Mouse (Mus musculus) urinary bladder, adult 2 months (tissue): ENCODE data around the gene Pex13. TPM values are rescaled to one million over a fixed set of nuclear protein-coding genes. Genes with fewer than 3 reads are reported as not detected.
A peak's percentile ranks its signal among the peaks of the same experiment; 100 is the strongest.

ENCODE experiments used
- DNase-seq: peaks from one replicate; pipeline ENCODE4 v3.0.0; 2022; ENCODE audit warnings: low spot score
- polyA plus RNA-seq: library from polyadenylated mRNA; depleted of rRNA; stranded (reverse); fragments of >200 nt; gene quantifications from 2 replicates; pipeline ENCODE4 v1.2.3, GENCODE M21; 2012; rRNA removed

Gene Pex13
- polyA plus RNA-seq, result 17.0 and 23.1 TPM in 2 replicates

DNA sequence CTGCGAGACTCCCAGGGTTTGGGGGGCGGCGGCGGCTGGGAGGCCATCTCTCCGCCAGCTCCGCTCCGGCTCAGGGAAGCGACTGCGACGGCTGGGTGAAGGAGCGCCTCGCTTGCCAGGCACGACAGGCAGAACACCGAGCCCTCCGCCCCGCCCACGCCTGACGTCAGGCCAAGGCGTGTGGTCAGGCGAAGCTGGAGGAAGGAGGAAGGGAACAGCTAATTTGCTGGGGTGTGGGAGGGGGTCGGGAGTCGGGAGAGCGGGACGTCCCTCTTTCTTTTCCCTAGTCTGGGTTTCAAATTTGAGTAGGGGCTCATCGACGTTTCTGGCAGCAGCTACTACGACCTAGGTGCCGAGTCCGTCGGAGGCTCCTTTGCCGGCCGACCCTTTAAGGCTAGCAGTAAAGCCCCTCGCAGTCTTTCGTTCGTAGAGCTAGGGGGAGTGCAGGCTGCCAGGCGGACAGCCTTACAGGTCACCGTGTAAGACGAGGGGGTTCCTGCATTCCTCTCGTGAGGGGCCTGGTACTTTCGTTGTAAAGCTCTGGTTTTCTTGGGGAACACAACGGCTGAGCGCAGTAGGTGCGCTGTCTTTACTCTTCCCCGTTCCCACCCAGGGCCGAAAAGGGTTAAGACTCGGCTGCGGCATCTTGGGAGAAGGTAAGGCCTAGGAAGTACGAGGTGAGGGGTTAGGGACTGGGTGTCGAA, at the start of gene Pex13:
Gene Pex13 (minus strand): TSS at position 162 of the 704 bp plus-strand sequence.
- DNase-seq, result peak; percentile 87

DNA sequence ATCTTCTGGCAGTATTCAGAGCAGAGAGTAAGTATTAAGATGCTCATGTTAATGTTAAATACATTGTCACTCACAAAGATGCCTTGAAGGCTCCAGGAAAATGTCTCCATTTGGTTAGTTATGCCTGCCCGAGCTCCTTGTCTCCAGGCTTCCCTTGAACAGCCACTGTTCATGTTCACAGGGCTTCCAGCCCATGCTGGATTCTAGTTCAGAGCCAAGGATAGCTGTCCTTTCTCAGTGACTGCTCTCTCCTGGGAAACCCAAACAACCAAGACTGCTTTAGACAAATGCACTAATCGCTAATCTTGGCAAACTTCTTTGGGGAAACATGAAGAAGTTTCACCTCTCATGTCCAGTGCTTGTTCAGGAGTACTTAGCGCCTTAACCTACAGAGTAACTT, 46.5 kb upstream of the Pex13 start:
- no peak for DNase-seq

DNA sequence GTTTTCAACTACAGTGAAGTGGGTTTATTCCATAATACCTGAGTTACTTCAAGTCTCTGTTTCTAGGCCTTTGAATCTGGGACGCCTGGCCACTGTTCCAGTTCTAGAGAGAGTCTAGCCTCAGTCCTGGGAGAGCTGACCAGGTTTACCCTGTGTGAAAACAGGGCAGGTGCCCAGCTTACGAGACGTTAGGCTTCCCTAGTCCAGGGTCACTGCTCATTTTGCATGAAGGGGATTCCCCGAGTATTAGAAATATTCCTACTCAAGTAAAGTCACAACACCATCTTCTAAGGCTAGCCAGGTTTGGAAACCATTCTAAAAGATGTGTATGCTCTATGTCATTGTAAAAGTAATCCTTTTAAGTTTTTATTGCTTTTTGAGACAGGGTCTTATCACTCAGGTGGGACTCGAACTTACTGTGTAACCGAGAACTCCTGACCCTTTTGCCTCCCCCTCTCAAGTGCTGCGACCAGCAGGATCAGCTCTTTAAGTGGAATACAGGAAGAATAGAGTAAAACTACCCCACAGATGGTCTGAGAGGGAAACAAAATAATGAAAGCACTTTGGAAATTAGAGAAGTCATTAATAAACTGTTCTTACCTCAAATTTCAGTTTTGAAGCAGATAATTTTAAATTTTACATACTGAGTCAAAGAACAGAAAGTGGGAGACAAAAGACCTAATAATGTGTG, 39.0 kb upstream of the Pex13 start:
- DNase-seq, result no peak

DNA sequence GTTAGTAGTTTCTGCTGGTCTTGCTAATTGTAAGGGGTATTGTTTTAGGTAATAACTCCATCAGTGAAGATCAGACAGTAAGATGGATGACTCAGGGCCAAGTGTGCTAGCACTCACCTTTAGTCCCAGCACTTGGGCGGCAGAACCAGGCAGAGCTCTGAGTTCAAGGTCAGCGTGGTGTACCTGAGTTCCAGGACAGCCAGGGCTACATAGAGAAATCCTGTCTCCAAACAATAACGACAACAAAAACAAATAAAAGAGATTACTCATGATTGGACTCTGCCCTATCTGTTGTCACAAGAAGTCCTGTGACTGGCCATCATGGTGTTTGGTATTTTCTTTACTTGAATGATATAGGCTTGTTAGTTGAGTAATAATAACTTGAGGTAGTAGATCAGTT, 36.1 kb upstream of the Pex13 start:
- no peak for DNase-seq

DNA sequence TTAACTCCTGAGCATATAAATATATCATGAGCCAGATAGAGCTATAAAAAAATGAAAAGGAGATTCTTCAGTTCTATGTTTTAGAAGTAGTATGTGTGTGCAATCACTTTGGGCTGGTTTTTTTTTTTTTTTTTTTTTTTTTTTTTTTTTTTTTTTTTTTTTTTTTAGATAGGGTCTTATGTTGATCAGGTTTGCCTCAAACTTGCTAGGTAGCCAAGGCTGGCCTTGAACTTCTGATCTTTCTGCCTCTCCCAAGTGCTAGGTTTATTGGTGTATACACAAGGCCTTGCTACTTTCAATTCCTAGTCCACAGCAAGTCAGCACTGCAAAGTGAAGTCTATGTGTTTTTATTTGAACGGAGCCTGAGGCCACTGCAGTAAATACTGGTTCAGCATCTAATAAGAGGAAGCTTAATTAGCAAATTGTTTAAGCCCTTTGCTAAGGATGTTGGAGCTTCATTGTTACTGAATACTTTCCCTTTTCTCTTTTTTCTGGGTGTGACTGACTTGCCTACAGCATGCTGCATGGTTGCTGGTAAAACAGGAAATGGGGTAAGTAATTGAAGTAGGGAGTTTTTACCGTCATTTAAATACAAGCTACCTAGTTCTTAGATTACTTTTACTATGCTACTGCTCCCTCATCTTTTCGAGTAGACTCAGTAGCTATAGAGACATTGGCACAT, 33.8 kb upstream of the Pex13 start:
- DNase-seq, result no peak

GRCm38 (mm10) chr11:23698526-23698925, 32.8 kb upstream of the Pex13 start:
- DNase-seq, result no peak

DNA sequence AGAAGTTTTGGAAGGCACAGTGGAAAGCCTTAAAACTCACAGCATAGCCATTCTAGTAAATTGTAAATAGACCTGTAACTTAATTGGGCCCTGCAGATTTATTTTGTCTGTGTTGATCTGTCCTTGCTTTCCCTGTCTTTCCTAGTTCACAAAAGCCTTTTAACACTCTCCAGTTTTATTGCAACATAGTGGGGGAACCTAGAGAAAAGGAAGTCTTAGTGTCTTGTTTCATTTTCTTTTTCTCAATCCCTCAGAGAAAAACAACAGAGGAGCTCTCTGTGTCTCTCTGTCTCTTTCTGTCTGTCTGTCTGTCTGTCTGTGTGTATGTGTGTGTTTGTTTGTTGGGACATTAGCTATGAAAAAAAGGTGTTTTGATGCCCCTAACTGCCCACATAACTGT, 30.1 kb upstream of the Pex13 start:
- no peak for DNase-seq

DNA sequence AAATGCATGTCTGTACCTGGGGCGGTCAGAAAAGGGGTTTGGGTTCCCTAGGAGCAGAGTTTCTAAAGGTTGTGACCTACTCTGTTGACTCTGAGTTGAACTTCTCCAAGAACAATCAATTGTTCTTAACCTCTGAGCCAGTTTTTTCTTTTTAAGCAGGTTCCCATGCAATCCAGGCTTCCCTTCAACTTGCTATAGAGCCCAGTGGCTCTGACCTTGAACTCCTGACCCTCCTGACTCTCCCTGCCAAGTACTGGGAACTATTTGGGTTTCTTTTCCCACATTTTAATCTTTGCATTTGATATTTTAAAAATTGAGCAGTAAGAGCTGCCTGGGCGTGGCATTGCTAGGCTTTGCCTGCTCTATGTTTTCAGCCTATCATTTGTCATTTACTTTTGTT, 27.5 kb upstream of the Pex13 start:
- no peak for DNase-seq

DNA sequence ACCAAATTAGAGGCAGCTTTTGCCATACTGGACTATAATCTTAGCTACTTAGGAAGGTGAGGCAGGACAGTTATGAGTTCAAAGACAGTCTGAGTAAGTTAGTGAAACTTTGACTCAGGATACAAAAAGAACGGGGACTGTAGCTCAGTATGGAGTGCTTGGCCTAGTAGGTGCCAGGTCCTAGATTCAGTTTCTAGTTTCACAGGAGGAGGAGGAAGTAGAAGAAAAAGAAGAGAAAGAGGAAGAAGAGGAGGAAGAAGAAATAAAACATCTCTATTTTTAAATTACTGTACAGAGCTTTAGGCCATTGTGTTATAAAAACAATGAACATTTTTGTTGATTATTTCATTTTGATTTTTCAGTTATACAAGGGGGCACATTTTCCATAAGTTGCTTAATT, 22.3 kb upstream of the Pex13 start:
- no peak for DNase-seq

GRCm38 (mm10) chr11:23686671-23687070, 20.9 kb upstream of the Pex13 start:
- no peak for DNase-seq

DNA sequence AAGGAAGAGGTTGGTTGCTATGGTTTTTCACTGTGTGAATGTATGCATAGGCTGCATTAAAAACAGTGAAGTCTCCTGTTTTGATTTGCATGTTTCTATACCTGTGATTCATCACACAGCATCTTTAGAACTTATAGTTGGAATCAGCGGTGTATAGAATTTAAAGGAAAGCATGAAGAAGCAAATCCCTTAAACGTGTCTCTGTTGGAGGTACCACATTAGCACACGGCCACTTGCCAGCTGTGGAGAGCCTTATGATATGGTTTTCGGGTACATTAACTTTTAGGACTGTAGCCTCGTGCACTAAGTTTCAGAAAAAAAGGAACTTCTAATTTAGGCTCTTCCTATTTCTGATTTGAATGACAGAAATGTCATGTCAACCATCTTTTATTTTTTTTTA, 16.8 kb upstream of the Pex13 start:
- no peak for DNase-seq

- DNase-seq, result no peak
These were observed 14.7 kb upstream of the Pex13 start for GRCm38 (mm10) chr11:23680435-23680950.

DNA sequence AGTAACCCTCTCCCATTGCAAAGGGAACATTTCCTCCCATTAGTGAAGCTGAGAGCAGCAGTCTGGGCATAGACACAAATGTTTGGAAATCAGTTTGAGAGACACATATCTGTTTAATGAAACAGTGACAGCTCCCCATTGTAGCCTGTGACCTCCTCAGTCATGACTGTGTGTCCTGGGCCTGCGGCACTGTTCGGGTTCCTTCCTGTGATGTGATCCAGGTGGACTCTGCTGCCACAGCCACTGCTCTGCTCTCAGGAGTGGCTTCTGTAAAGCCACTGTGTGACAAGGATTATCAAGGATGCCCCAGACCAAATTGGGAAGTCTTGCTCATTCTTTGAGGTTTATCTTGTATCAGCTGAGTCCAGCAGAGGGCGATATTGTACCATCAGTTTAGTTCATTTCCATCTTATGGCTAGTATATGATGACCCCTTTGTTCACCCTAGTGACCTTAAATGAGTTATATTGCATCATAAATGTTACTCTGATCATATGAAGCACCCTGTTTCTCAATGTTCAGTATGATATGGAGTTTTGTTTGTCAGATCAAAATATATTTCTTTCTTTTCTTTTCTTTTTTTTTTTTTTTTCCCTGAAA, 13.4 kb upstream of the Pex13 start:
- DNase-seq, result no peak

DNA sequence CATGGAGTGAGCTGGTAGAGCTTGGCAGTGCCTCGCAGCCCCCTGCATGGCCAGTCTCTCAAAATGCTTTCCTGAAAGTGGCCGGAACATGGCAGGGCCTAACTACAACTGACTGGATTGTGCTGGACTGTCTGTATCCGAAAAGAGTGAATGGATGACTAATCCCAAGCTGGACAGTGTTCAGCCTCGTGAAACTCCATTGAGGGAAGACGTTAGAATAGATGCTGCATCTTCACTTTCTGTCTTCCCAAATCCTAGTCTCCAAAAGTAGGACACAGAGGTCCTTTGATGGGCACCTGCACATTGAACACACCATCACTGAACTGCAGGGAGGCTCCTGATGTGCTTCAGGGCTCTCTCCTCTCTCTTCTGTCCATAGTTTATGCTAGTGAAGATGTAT, 10.3 kb upstream of the Pex13 start:
- DNase-seq, result no peak

GRCm38 (mm10) chr11:23672256-23672749, 6.5 kb upstream of the Pex13 start:
- no peak for DNase-seq

- DNase-seq, result no peak
These were observed 1.4 kb upstream of the Pex13 start for GRCm38 (mm10) chr11:23667128-23667527.

DNA sequence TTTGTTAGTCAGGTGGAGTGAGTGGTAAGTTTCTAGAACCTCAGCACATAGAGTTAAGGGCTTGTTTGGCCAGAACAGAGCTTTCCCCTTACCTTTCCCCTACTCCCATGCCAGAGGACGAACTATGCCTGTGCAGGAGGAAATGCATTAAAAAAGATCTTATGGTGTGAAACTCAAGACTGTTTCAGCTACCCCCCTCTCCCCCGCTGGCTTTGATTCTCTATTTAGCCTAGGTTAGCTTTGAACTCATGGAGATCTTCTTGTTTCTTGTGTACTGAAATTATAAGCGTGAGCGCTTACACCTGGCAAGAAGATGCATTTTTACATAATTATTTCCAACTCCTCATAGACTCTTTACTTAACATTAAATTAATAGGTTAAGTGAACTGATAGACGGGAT, 767 bp upstream of the Pex13 start:
- no peak for DNase-seq

DNA sequence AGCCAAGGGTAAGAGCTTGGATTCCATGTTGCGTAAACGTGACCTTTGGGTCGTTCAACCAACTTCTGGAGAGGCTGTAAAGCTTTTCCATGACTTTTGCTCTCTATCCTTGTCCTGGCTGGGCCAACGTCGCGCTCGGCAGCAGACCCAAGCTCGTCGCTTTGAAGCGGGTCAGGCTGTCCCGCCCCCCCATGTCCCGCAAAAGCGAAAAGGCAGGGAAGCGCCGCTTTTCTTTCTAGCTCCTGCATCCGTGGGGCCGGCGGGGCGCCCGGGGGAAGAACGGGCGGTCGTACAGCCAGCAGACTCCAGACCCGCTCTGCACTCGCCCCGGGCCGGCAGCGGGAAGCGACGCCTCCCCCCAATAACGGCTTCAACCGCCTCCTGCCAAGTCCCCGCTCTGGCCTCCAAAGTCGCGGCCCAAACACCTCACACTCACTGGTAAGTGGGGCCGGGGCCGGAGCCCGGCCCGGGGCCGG, 410 bp downstream of the Pex13 start, which contains the start of gene Pus10:
Gene Pus10 (plus strand): TSS at position 364 of the 476 bp plus-strand sequence.
- no peak for DNase-seq

DNA sequence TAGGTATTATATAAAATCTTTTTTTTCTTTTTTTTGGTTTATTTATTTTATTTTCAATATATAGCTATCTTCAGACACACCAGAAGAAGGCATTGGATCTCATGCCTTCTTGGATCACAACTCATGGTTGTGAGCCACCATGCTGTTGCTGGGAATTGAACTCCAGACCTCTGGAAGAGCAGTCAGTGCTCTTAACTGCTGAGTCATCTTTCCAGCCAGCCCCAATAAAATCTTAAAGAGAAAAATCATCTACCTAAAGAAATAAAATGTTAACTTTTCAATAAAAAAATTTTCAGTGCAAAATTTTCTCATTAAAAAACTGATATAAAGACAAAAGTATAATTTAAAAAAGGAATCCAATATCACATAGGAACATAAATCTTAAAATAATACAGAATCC, 1.5 kb downstream of the Pex13 start:
- no peak for DNase-seq

DNA sequence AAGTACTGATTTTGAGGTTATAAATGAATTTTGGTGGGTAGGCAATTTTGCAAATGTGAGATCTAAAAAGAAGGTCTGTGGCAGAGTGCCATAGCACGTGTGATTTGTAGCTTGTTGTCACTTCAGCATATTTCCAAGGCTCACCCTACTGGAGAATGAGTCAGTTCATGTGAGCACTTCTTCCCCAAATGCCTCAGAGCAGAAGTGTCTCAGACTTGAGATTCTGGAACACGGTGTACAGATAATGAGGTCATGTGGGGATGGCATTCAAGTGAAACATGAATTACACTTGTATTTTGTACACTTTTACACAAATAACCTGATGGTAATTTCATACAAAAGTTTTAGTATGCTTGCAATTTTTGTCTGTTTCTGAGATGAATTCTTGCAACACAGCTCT, 8.0 kb downstream of the Pex13 start:
- no peak for DNase-seq

- DNase-seq, result no peak
These were observed 12.1 kb downstream of the Pex13 start for GRCm38 (mm10) chr11:23653666-23654065.

- no peak for DNase-seq
These were observed 17.9 kb downstream of the Pex13 start for GRCm38 (mm10) chr11:23647835-23648234.
